Comparison of ENCODE assay signal across 8 mouse cellular contexts in the genomic region with DNA sequence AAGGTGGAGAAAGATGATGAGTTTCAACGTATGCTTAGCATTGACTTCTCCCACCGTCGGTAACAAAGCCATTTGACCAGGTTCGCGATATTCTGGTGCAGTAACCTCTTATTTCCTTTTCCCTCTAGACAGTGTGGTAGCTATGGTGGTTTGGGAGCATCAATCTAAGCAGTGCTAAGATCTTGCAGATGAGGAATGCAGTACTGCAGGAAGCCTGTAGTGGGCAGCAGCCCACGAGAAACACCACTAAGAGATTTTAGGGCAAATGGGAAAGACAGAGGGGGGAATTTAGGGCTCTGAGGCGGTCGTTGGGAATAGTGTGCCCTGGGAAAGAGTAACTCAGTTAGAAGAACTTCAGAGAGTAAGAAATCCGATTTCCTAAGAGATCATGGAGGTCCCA. TPM values are rescaled to one million over a fixed set of nuclear protein-coding genes. Genes with fewer than 3 reads are reported as not detected.
DNase-seq lines count a peak whose midpoint lies in the region; ATAC-seq lines count a peak whose summit lies in the region.

No protein-coding gene starts in this region.

- no peaks in the 10 kb centered on the region for H3K36me3 ChIP-seq in midbrain, embryonic 15.5 days (replicated peaks)

- H3K27me3 ChIP-seq in midbrain, embryonic 15.5 days (replicated peaks), result no peaks in the 10 kb centered on the region

- DNase-seq in testis, postnatal 10 days (ENCODE audit: low spot score), result peak; percentile 58
- no peak for DNase-seq in testis, postnatal 14 days (ENCODE audit: low spot score)
- DNase-seq in cerebellum, adult 8-10 months, result peak; percentile 56
- peak; percentile 63 for DNase-seq in forelimb bud, embryonic 11.5 days (ENCODE audit: low read depth, low spot score)
- DNase-seq in induced T-regulatory cell, adult 2 months (ENCODE audit: low read depth), result peak; percentile 69
- DNase-seq in liver, result peak; percentile 48
- DNase-seq in thymus, postnatal 0 days (ENCODE audit: low spot score), result peak; percentile 49

- no peak overlapping the region for H3K9ac ChIP-seq in midbrain, embryonic 15.5 days

- peaks cover 19% of the 10 kb centered on the region; the same call in 1 of the 2 replicates for H3K4me1 ChIP-seq in midbrain, embryonic 15.5 days

- WGBS in midbrain, embryonic 15.5 days, result 17% methylated on average over 9 of the region's 9 CpGs

- peak overlapping the region; percentile 39 for H3K4me3 ChIP-seq in midbrain, embryonic 15.5 days

- H3K4me2 ChIP-seq in midbrain, embryonic 15.5 days, result peak overlapping the region; percentile 46

- no peaks in the 10 kb centered on the region for H3K9me3 ChIP-seq in midbrain, embryonic 15.5 days

- H3K27ac ChIP-seq in midbrain, embryonic 15.5 days, result peak overlapping the region; percentile 71

- peak; percentile 50 for ATAC-seq in midbrain, embryonic 15.5 days (replicated peaks)

RNA-seq across cellular contexts. Expression of a gene that starts 9.0 kb away (rescaled TPM):
- 6.2 and 6.6 TPM in 2 replicates for polyA plus RNA-seq in midbrain, embryonic 15.5 days (2015; fragmentation: Nextera tagmentation; extraction: Ambion mirVana)
- polyA plus RNA-seq in thymus, postnatal 0 days (2015; fragmentation: Nextera tagmentation; extraction: Ambion mirVana), result 2.2 and 2.3 TPM in 2 replicates

RNA-seq across cellular contexts. Expression of a gene that starts 46.8 kb away (rescaled TPM):
- polyA plus RNA-seq in midbrain, embryonic 15.5 days (2015; fragmentation: Nextera tagmentation; extraction: Ambion mirVana), result 34.1 and 35.0 TPM in 2 replicates
- 0.23 and 0.37 TPM in 2 replicates for polyA plus RNA-seq in thymus, postnatal 0 days (2015; fragmentation: Nextera tagmentation; extraction: Ambion mirVana)

Comparison
In these comparisons a context has a peak if more than half of its experiments do, and no peak if none do; other contexts are left out.
1. RNA of a gene that starts 46.8 kb away (polyA plus RNA-seq): 34.1 to 35.0 TPM in midbrain, embryonic 15.5 days; 0.23 to 0.37 TPM in thymus, postnatal 0 days; every median in the first group is over 10 times any median in the second.